Mouse (Mus musculus): Measurements from ENCODE around the gene Olfr1009. TPM values are rescaled to one million over a fixed set of nuclear protein-coding genes. Genes with fewer than 3 reads are reported as not detected.

Gene Olfr1009
- polyA plus RNA-seq, 1 experiment from 2014 or later, result not detected

- ATAC-seq (ENCODE audit: low read depth), result no peak
- no peak within 1 kb of the TSS for H3K9ac ChIP-seq (replicated peaks; ENCODE audit: low read depth, low read length)
- H3K36me3 ChIP-seq (ENCODE audit: control insufficient read depth, insufficient read depth, low read length), result no peaks in the 10 kb centered on the region
- H3K9me3 ChIP-seq (ENCODE audit: control insufficient read depth, low read length), result no peaks in the 10 kb centered on the region
- H3K27ac ChIP-seq (ENCODE audit: low read depth, low read length), result no peak within 1 kb of the TSS
- H3K4me2 ChIP-seq (ENCODE audit: low read depth, low read length), result no peak within 1 kb of the TSS
- no peak within 1 kb of the TSS for H3K4me3 ChIP-seq (ENCODE audit: low read depth, low read length)
- H3K27me3 ChIP-seq (ENCODE audit: control insufficient read depth, insufficient read depth, low read length), result no peaks in the 10 kb centered on the region
- H3K4me1 ChIP-seq (ENCODE audit: control insufficient read depth, insufficient read depth, low read length), result no peaks in the 10 kb centered on the region
These were observed 57.2 kb downstream of the Olfr1009 start, which contains the start of gene Olfr1014 for GRCm38 (mm10) chr2:85772413-85772812. Gene Olfr1014, plus strand, starts transcription at chr2:85772713.

Other genes starting within 250 kb of the Olfr1009 start
- gene 4833423E24Rik, start 196.4 kb upstream of the Olfr1009 start, polyA plus RNA-seq (2014; fragmentation: Nextera tagmentation; extraction: Ambion mirVana), result 0.12 and 0.35 TPM in 2 replicates
- not detected in 2 replicates for gene Olfr996, start 136.2 kb upstream of the Olfr1009 start, polyA plus RNA-seq (2014; fragmentation: Nextera tagmentation; extraction: Ambion mirVana)
- not detected in 2 replicates for gene Olfr998, start 126.5 kb upstream of the Olfr1009 start, polyA plus RNA-seq (2014; fragmentation: Nextera tagmentation; extraction: Ambion mirVana)
- gene Olfr1000, start 103.5 kb upstream of the Olfr1009 start, polyA plus RNA-seq (2014; fragmentation: Nextera tagmentation; extraction: Ambion mirVana), result not detected in 2 replicates
- gene Olfr1002, start 64.7 kb upstream of the Olfr1009 start, polyA plus RNA-seq (2014; fragmentation: Nextera tagmentation; extraction: Ambion mirVana), result not detected in 2 replicates
- gene Olfr154, start 51.0 kb upstream of the Olfr1009 start, polyA plus RNA-seq (2014; fragmentation: Nextera tagmentation; extraction: Ambion mirVana), result not detected in 2 replicates
- not detected in 2 replicates for gene Olfr1006, start 36.7 kb upstream of the Olfr1009 start, polyA plus RNA-seq (2014; fragmentation: Nextera tagmentation; extraction: Ambion mirVana)
- gene Olfr1008, start 26.0 kb upstream of the Olfr1009 start, polyA plus RNA-seq (2014; fragmentation: Nextera tagmentation; extraction: Ambion mirVana), result not detected in 2 replicates
- gene Olfr1012, start 47.3 kb downstream of the Olfr1009 start, polyA plus RNA-seq (2014; fragmentation: Nextera tagmentation; extraction: Ambion mirVana), result not detected in 2 replicates
- gene Olfr1013, start 51.7 kb downstream of the Olfr1009 start, polyA plus RNA-seq (2014; fragmentation: Nextera tagmentation; extraction: Ambion mirVana), result not detected in 2 replicates
- not detected in 2 replicates for gene Olfr1014, start 57.3 kb downstream of the Olfr1009 start, polyA plus RNA-seq (2014; fragmentation: Nextera tagmentation; extraction: Ambion mirVana)
- not detected in 2 replicates for gene Olfr1015, start 66.6 kb downstream of the Olfr1009 start, polyA plus RNA-seq (2014; fragmentation: Nextera tagmentation; extraction: Ambion mirVana)
- not detected in 2 replicates for gene Olfr1016, start 87.1 kb downstream of the Olfr1009 start, polyA plus RNA-seq (2014; fragmentation: Nextera tagmentation; extraction: Ambion mirVana)
- gene Olfr1018, start 103.1 kb downstream of the Olfr1009 start, polyA plus RNA-seq (2014; fragmentation: Nextera tagmentation; extraction: Ambion mirVana), result not detected in 2 replicates
- not detected in 2 replicates for gene Olfr1019, start 130.1 kb downstream of the Olfr1009 start, polyA plus RNA-seq (2014; fragmentation: Nextera tagmentation; extraction: Ambion mirVana)
- not detected in 2 replicates for gene Olfr1020, start 131.6 kb downstream of the Olfr1009 start, polyA plus RNA-seq (2014; fragmentation: Nextera tagmentation; extraction: Ambion mirVana)
- gene Olfr1022, start 153.2 kb downstream of the Olfr1009 start, polyA plus RNA-seq (2014; fragmentation: Nextera tagmentation; extraction: Ambion mirVana), result not detected in 2 replicates
- gene Olfr1023, start 170.2 kb downstream of the Olfr1009 start, polyA plus RNA-seq (2014; fragmentation: Nextera tagmentation; extraction: Ambion mirVana), result not detected in 2 replicates
- gene Olfr1024, start 189.6 kb downstream of the Olfr1009 start, polyA plus RNA-seq (2014; fragmentation: Nextera tagmentation; extraction: Ambion mirVana), result not detected in 2 replicates
- gene Olfr1025-ps1, start 199.8 kb downstream of the Olfr1009 start, polyA plus RNA-seq (2014; fragmentation: Nextera tagmentation; extraction: Ambion mirVana), result not detected in 2 replicates
- gene Olfr1026, start 206.1 kb downstream of the Olfr1009 start, polyA plus RNA-seq (2014; fragmentation: Nextera tagmentation; extraction: Ambion mirVana), result not detected in 2 replicates
- not detected in 2 replicates for gene Olfr1028, start 235.0 kb downstream of the Olfr1009 start, polyA plus RNA-seq (2014; fragmentation: Nextera tagmentation; extraction: Ambion mirVana)